ENCODE assay signal across 13 mouse cellular contexts in genomic region chr14:26047026-26047425, GRCm38 (mm10). TPM values are rescaled to one million over a fixed set of nuclear protein-coding genes. Genes with fewer than 3 reads are reported as not detected.
"Had no signal": no experiment of that assay in that cellular context is flagged by ENCODE, and none has a peak within 500 bp of the region (broad histone marks: within the 10 kb centered on the region; RNA-seq: fewer than 3 reads in every experiment).

No protein-coding gene starts in this region.

RNA-seq across cellular contexts. Expression of gene Cphx2, which starts 34.3 kb away (rescaled TPM):
- total RNA-seq: gastrocnemius, adult 2 months; gastrocnemius, postnatal 10 days; gastrocnemius, postnatal 25 days; gastrocnemius, postnatal 4 days; heart, adult 2 months; heart, postnatal 14 days; heart, postnatal 36 days; layer of hippocampus, adult 2 months; layer of hippocampus, postnatal 10 days; layer of hippocampus, postnatal 25 days; left cerebral cortex, adult 2 months; left cerebral cortex, postnatal 14 days; left cerebral cortex, postnatal 36 days had no signal

RNA-seq across cellular contexts. Expression of gene Cphx3, which starts 35.1 kb away (rescaled TPM):
- total RNA-seq: gastrocnemius, adult 2 months; gastrocnemius, postnatal 10 days; gastrocnemius, postnatal 25 days; gastrocnemius, postnatal 4 days; heart, adult 2 months; heart, postnatal 14 days; heart, postnatal 36 days; layer of hippocampus, adult 2 months; layer of hippocampus, postnatal 10 days; layer of hippocampus, postnatal 25 days; left cerebral cortex, adult 2 months; left cerebral cortex, postnatal 14 days; left cerebral cortex, postnatal 36 days had no signal
